Mouse (Mus musculus) kidney, adult 2 months (tissue): ENCODE results near the gene Gpr141.

ENCODE experiments used
- CTCF ChIP-seq: fragments of 200-500 bp; conservative IDR thresholded peaks from 2 replicates; pipeline ENCODE4 v1.5.1; 2011; ENCODE audit warnings: low read depth, mild to moderate bottlenecking, control low read depth, low read length, moderate library complexity, mixed read lengths; ENCODE audit not compliant: insufficient read depth, insufficient read length
- POLR2A ChIP-seq: fragments of 200-500 bp; IDR thresholded peaks from one replicate; pipeline ENCODE4 v1.6.1; 2011; ENCODE audit warnings: low read depth, low read length, control low read depth

DNA sequence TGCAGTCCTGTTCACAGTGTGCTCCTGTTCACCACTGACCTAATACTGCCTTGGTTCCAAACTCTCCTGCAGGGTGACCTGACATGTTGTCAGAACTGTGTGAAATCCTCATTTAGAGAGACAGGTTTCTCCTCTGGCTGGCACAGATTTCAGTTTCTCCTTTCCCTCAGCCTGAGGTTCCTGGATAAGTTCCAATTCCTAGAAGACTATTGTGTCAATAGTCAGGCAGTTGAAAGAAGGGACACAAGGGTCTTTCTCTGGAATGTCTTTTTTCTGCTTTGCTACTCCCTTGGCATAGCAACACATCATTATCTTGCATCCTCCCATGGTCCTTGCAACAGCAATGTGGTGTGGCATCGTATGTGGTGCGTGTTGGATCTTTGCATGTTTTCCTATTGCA, 106.9 kb downstream of the Gpr141 start:
- TF ChIP-seq CTCF, result no peak
- TF ChIP-seq POLR2A, result no peak
